Mouse (Mus musculus): ENCODE results near the gene Chn2. TPM values are rescaled to one million over a fixed set of nuclear protein-coding genes. Genes with fewer than 3 reads are reported as not detected.

Chn2 gene
- polyA plus RNA-seq, 1 experiment from 2014 or later: 17.1 TPM

GRCm38 (mm10) chr6:54225327-54225726 lies 186.0 kb downstream of the Chn2 start:
- Histone ChIP-seq H3K4me1 (ENCODE audit: insufficient read depth, low read length) (peaks cover 24% of the 10 kb centered on the region), H3K27ac (ENCODE audit: low read length) (no peak overlapping the region), H3K9me3 (ENCODE audit: low read length) (no peaks in the 10 kb centered on the region), H3K4me2 (replicated peaks; ENCODE audit: low read depth, low read length) (no peak overlapping the region), H3K9ac (replicated peaks; ENCODE audit: low read length) (no peak overlapping the region), H3K27me3 (ENCODE audit: insufficient read depth, low read length) (no peaks in the 10 kb centered on the region), H3K4me3 (ENCODE audit: low read length) (no peak overlapping the region), H3K36me3 (ENCODE audit: insufficient read depth, low read length) (peaks cover 5% of the 10 kb centered on the region; the same call in 1 of the 2 replicates)
- ATAC-seq (ENCODE audit: low FRiP score, low TSS enrichment): peak; percentile 28; the same call in 1 of the 2 replicates
- 34% methylated on average over 4 of the region's 4 CpGs for WGBS

- no peaks in the 10 kb centered on the region for H3K36me3 ChIP-seq (ENCODE audit: insufficient read depth, low read length)
- no peaks in the 10 kb centered on the region for H3K9me3 ChIP-seq (ENCODE audit: low read length)
- no peak for ATAC-seq (ENCODE audit: low FRiP score, low TSS enrichment)
- H3K9ac ChIP-seq (replicated peaks; ENCODE audit: low read length): no peak overlapping the region
- no peak overlapping the region for H3K4me2 ChIP-seq (replicated peaks; ENCODE audit: low read depth, low read length)
- H3K27ac ChIP-seq (ENCODE audit: low read length): no peak overlapping the region
- no peak overlapping the region for H3K4me3 ChIP-seq (ENCODE audit: low read length)
- no peaks in the 10 kb centered on the region for H3K27me3 ChIP-seq (ENCODE audit: insufficient read depth, low read length)
- H3K4me1 ChIP-seq (ENCODE audit: insufficient read depth, low read length): peaks cover 27% of the 10 kb centered on the region
- WGBS: 96% methylated on average over 3 of the region's 3 CpGs
Observed at GRCm38 (mm10) chr6:54227061-54227460, 187.7 kb downstream of the Chn2 start.

- 34% methylated on average over 9 of the region's 9 CpGs for WGBS
Observed at GRCm38 (mm10) chr6:54228421-54228820, 189.1 kb downstream of the Chn2 start.

GRCm38 (mm10) chr6:54228874-54229273 lies 189.5 kb downstream of the Chn2 start:
- 3% methylated on average over 2 of the region's 2 CpGs for WGBS
- Histone ChIP-seq H3K36me3 (ENCODE audit: insufficient read depth, low read length) (no peaks in the 10 kb centered on the region), H3K4me1 (ENCODE audit: insufficient read depth, low read length) (peaks cover 23% of the 10 kb centered on the region), H3K9me3 (ENCODE audit: low read length) (no peaks in the 10 kb centered on the region), H3K27ac (ENCODE audit: low read length) (0 out of 2 replicates have a peak overlapping the region, but pooled peaks have one; percentile 21), H3K27me3 (ENCODE audit: insufficient read depth, low read length) (no peaks in the 10 kb centered on the region), H3K4me2 (replicated peaks; ENCODE audit: low read depth, low read length) (no peak overlapping the region), H3K9ac (replicated peaks; ENCODE audit: low read length) (no peak overlapping the region), H3K4me3 (ENCODE audit: low read length) (no peak overlapping the region)
- ATAC-seq (ENCODE audit: low FRiP score, low TSS enrichment): peak; percentile 37; the same call in 1 of the 2 replicates

More at GRCm38 (mm10) chr6:54228421-54228820, 189.1 kb downstream of the Chn2 start:
- H3K9me3 ChIP-seq (ENCODE audit: low read length): no peaks in the 10 kb centered on the region
- H3K36me3 ChIP-seq (ENCODE audit: insufficient read depth, low read length): no peaks in the 10 kb centered on the region
- H3K4me1 ChIP-seq (ENCODE audit: insufficient read depth, low read length): peaks cover 27% of the 10 kb centered on the region
- no peak overlapping the region for H3K4me3 ChIP-seq (ENCODE audit: low read length)
- H3K27ac ChIP-seq (ENCODE audit: low read length): peak overlapping the region; percentile 21; the same call in 1 of the 2 replicates
- no peak overlapping the region for H3K9ac ChIP-seq (replicated peaks; ENCODE audit: low read length)
- ATAC-seq (ENCODE audit: low FRiP score, low TSS enrichment): peak; percentile 65; the same call in 1 of the 2 replicates
- no peak overlapping the region for H3K4me2 ChIP-seq (replicated peaks; ENCODE audit: low read depth, low read length)
- no peaks in the 10 kb centered on the region for H3K27me3 ChIP-seq (ENCODE audit: insufficient read depth, low read length)

- Histone ChIP-seq H3K4me2 (replicated peaks; ENCODE audit: low read depth, low read length) (no peak overlapping the region), H3K27ac (ENCODE audit: low read length) (no peak overlapping the region), H3K9ac (replicated peaks; ENCODE audit: low read length) (no peak overlapping the region), H3K4me3 (ENCODE audit: low read length) (no peak overlapping the region), H3K9me3 (ENCODE audit: low read length) (no peaks in the 10 kb centered on the region; the same call in 1 of the 2 replicates), H3K4me1 (ENCODE audit: insufficient read depth, low read length) (peaks cover 12% of the 10 kb centered on the region), H3K36me3 (ENCODE audit: insufficient read depth, low read length) (0 out of 2 replicates have a peak, but pooled peaks cover 2% of the 10 kb centered on the region), H3K27me3 (ENCODE audit: insufficient read depth, low read length) (no peaks in the 10 kb centered on the region)
- 64% methylated on average over 13 of the region's 13 CpGs for WGBS
- ATAC-seq (ENCODE audit: low FRiP score, low TSS enrichment): no peak
Observed at GRCm38 (mm10) chr6:54231769-54232558, 192.6 kb downstream of the Chn2 start.

GRCm38 (mm10) chr6:54236441-54236840 lies 197.1 kb downstream of the Chn2 start:
- Histone ChIP-seq H3K36me3 (ENCODE audit: insufficient read depth, low read length) (peaks cover 9% of the 10 kb centered on the region; the same call in 1 of the 2 replicates), H3K4me3 (ENCODE audit: low read length) (no peak overlapping the region), H3K4me1 (ENCODE audit: insufficient read depth, low read length) (peaks cover 8% of the 10 kb centered on the region; the same call in 1 of the 2 replicates), H3K27ac (ENCODE audit: low read length) (no peak overlapping the region), H3K9ac (replicated peaks; ENCODE audit: low read length) (no peak overlapping the region), H3K4me2 (replicated peaks; ENCODE audit: low read depth, low read length) (no peak overlapping the region), H3K9me3 (ENCODE audit: low read length) (peaks cover 3% of the 10 kb centered on the region; the same call in 1 of the 2 replicates), H3K27me3 (ENCODE audit: insufficient read depth, low read length) (no peaks in the 10 kb centered on the region)
- WGBS: 93% methylated on average over 9 of the region's 9 CpGs
- ATAC-seq (ENCODE audit: low FRiP score, low TSS enrichment): no peak

- Histone ChIP-seq H3K9me3 (ENCODE audit: low read length) (peaks cover 3% of the 10 kb centered on the region; the same call in 1 of the 2 replicates), H3K9ac (replicated peaks; ENCODE audit: low read length) (no peak overlapping the region), H3K36me3 (ENCODE audit: insufficient read depth, low read length) (peaks cover 7% of the 10 kb centered on the region; the same call in 1 of the 2 replicates), H3K4me3 (ENCODE audit: low read length) (no peak overlapping the region), H3K27me3 (ENCODE audit: insufficient read depth, low read length) (no peaks in the 10 kb centered on the region), H3K27ac (ENCODE audit: low read length) (no peak overlapping the region), H3K4me1 (ENCODE audit: insufficient read depth, low read length) (peaks cover 20% of the 10 kb centered on the region), H3K4me2 (replicated peaks; ENCODE audit: low read depth, low read length) (0 out of 2 replicates have a peak overlapping the region, but pooled peaks have one; percentile 4)
- 59% methylated on average over 5 of the region's 5 CpGs for WGBS
- no peak for ATAC-seq (ENCODE audit: low FRiP score, low TSS enrichment)
Observed at GRCm38 (mm10) chr6:54241761-54242160, 202.4 kb downstream of the Chn2 start.

- H3K27ac ChIP-seq (ENCODE audit: low read length): no peak overlapping the region
- no peak overlapping the region for H3K4me3 ChIP-seq (ENCODE audit: low read length)
- H3K4me2 ChIP-seq (replicated peaks; ENCODE audit: low read depth, low read length): 0 out of 2 replicates have a peak overlapping the region, but pooled peaks have one; percentile 4
- no peak overlapping the region for H3K9ac ChIP-seq (replicated peaks; ENCODE audit: low read length)
- peaks cover 7% of the 10 kb centered on the region; the same call in 1 of the 2 replicates for H3K36me3 ChIP-seq (ENCODE audit: insufficient read depth, low read length)
- H3K9me3 ChIP-seq (ENCODE audit: low read length): peaks cover 3% of the 10 kb centered on the region; the same call in 1 of the 2 replicates
- 33% methylated on average over 9 of the region's 9 CpGs for WGBS
- no peaks in the 10 kb centered on the region for H3K27me3 ChIP-seq (ENCODE audit: insufficient read depth, low read length)
- peaks cover 20% of the 10 kb centered on the region for H3K4me1 ChIP-seq (ENCODE audit: insufficient read depth, low read length)
- ATAC-seq (ENCODE audit: low FRiP score, low TSS enrichment): no peak
Observed at GRCm38 (mm10) chr6:54242286-54242685, 202.9 kb downstream of the Chn2 start.

- Histone ChIP-seq H3K4me1 (ENCODE audit: insufficient read depth, low read length) (peaks cover 27% of the 10 kb centered on the region), H3K4me3 (ENCODE audit: low read length) (no peak overlapping the region), H3K9me3 (ENCODE audit: low read length) (no peaks in the 10 kb centered on the region), H3K27ac (ENCODE audit: low read length) (peak overlapping the region; percentile 35; the same call in 1 of the 2 replicates), H3K4me2 (replicated peaks; ENCODE audit: low read depth, low read length) (no peak overlapping the region), H3K27me3 (ENCODE audit: insufficient read depth, low read length) (no peaks in the 10 kb centered on the region), H3K36me3 (ENCODE audit: insufficient read depth, low read length) (no peaks in the 10 kb centered on the region), H3K9ac (replicated peaks; ENCODE audit: low read length) (no peak overlapping the region)
- ATAC-seq (ENCODE audit: low FRiP score, low TSS enrichment): 0 out of 2 replicates have a peak, but pooled peaks have one; percentile 58
- WGBS: 49% methylated on average over 8 of the region's 8 CpGs
Observed at GRCm38 (mm10) chr6:54248354-54249252, 209.2 kb downstream of the Chn2 start.

Measured in kidney, embryonic 16.5 days (tissue).